Mouse (Mus musculus): ENCODE data around the gene Tcf15.

Gene Tcf15

GRCm38 (mm10) chr2:152177162-152177805 is 33.9 kb downstream of the Tcf15 start:
- DNase-seq: peak; percentile 99

- peak; percentile 90 for DNase-seq
These were observed 34.4 kb downstream of the Tcf15 start for GRCm38 (mm10) chr2:152177806-152178170.

- peak; percentile 82 for DNase-seq
These were observed 35.0 kb downstream of the Tcf15 start for GRCm38 (mm10) chr2:152178345-152178744.

- peak; percentile 88 for DNase-seq
These were observed 35.9 kb downstream of the Tcf15 start for GRCm38 (mm10) chr2:152179301-152179700.

- DNase-seq: peak; percentile 100
These were observed 37.0 kb downstream of the Tcf15 start for GRCm38 (mm10) chr2:152180323-152180722.

GRCm38 (mm10) chr2:152187132-152187531 is 43.8 kb downstream of the Tcf15 start:
- no peak for DNase-seq

- peak; percentile 94 for DNase-seq
These were observed 45.9 kb downstream of the Tcf15 start for GRCm38 (mm10) chr2:152189213-152189612.

- peak; percentile 99 for DNase-seq
These were observed 46.3 kb downstream of the Tcf15 start for GRCm38 (mm10) chr2:152189640-152190039.

GRCm38 (mm10) chr2:152190161-152190560 is 46.8 kb downstream of the Tcf15 start:
- peak; percentile 90 for DNase-seq

GRCm38 (mm10) chr2:152192591-152193345 is 49.4 kb downstream of the Tcf15 start:
- peak; percentile 64 for DNase-seq

GRCm38 (mm10) chr2:152193346-152193710 is 50.0 kb downstream of the Tcf15 start:
- peak; percentile 88 for DNase-seq

GRCm38 (mm10) chr2:152194586-152194985 is 51.2 kb downstream of the Tcf15 start:
- peak; percentile 73 for DNase-seq

- peak; percentile 84 for DNase-seq
These were observed 53.5 kb downstream of the Tcf15 start for GRCm38 (mm10) chr2:152196896-152197295.

GRCm38 (mm10) chr2:152197301-152197712 is 53.9 kb downstream of the Tcf15 start:
- peak; percentile 96 for DNase-seq

Measured in heart, adult 11 months (tissue).